Mouse (Mus musculus) hindlimb bud, embryonic 11.5 days (tissue): Measurements from ENCODE around the gene Heatr1.
"Not testable (repeated sequence)": the region's sequence is repeated elsewhere in the genome, so short reads cannot be mapped to it uniquely, and the experiment has no call there.

Experiments used
- DNase-seq: peaks from one replicate; pipeline ENCODE4 v3.0.0-alpha.2; 2012; ENCODE audit warnings: low read depth, low spot score; ENCODE audit errors: extremely low spot score

The Heatr1 gene

DNA sequence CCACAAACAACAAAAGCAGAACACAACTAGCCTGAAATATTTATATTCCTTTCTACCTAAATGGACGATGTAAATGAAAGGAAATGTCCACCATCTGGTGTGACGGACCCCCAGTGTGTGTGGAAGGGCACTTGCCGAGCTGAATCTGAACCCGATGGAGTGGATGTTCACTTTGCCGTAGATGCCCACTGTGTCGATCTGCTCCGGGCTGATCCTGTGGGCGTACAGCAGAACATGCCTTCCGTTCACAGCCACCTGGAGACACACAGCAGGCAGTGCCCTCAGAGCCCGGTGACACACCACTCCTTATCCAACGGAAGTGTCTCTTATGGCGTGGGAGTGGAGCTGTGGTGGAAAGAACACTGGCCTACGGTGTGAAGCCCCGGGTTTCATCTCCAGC lies 58.3 kb downstream of the Heatr1 start:
- DNase-seq: no peak

GRCm38 (mm10) chr13:12454686-12455390 lies 60.0 kb downstream of the Heatr1 start:
- no peak for DNase-seq

DNA sequence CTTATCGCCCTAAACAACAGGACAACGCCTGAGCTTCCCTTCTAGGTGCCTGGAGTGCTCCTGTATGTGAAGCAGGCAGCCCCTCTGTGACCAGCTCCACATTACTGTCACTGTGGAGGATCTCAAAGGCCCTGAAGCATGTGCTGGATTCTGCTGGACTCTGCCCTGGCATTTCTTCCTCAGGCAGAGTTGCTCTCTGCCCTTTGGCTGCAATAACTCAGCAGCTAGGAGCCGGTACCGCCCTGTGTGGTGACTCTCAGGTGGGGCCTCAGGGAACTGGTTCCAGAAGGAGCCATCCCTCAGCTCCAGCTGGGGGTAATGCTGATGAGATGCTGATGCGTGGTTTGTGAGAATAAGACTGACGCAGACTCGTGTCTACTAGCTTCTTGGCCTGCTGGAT lies 61.9 kb downstream of the Heatr1 start:
- DNase-seq: no peak

- DNase-seq: no peak
These were observed 65.6 kb downstream of the Heatr1 start for GRCm38 (mm10) chr13:12460443-12460842.

DNA sequence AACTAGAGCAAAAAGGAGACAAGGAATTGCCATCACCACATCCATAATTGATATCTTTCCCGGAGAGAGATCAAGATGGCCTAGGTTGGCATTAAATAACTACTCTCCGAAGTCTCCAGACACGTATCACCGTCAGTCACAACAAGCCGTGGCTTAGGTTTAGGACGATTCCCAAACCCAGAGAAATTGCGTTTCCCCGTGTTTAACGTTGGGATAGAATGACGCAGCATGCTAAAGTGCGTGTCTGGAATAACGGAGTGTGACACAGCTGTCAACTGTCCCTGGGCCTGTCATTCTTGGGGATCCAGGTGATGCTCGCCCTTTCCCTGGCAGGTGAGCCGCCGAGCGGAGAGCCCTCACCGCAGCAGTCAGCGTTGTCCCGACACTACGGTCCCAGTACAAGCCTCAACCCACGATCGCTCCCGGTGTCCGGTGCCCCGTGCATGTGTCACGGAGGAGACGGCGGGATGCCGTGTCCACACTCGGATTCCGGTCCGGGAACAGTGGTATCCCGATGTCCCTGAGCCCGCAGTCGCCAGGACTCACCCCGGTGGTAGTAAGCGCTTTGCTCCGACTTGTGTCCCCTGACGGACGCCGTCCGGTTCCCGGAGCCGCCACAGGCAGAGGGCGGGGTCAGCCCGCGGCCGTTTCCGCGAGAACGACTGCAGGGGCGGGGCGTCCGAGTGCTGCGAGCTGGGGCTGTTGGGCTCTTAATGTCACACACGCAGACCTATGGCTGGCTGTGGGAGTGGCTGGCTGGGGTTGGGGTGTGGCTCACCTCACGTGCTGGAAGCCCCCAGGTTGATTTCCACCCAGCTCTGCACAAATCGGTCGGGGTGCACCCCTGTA lies 66.3 kb downstream of the Heatr1 start:
- no peak for DNase-seq

DNA sequence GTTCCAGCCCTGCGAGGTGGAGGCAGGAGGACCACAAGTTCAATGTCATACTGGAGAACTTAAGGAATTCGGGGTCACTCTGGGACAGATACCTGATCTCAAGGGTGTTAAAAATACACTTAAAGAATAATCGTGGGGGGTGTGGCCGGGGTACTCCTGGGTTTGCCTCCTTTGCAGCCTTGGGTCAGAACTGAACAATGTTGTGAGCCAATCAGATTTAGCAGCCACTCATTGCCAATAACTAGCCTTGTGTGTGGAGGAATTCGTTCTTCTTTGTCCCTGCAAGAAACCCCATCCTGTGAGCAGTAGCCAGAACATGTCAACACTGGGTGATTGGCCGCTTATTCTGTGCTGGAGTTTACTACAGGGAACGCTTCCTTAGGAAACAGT lies 66.9 kb downstream of the Heatr1 start:
- no peak for DNase-seq

DNA sequence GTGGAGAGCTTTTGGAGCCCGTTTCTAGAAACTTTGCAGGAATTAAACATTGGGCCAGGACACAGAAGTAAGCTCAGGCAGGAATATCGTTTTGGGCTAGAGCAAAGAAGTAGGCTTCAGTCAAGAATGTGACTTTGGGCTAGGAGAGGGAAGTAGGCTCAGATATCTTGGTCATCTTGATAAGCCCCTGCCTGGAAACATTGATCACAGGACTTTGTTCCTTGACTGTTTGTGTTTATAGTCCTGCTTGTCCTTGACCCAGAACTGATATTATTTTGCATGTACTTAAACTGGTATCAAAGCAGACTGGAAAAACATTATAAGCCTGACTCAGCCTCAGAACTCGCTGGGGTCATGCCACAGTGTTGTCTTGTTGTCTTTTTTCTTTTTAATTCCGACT lies 67.8 kb downstream of the Heatr1 start:
- no peak for DNase-seq

DNA sequence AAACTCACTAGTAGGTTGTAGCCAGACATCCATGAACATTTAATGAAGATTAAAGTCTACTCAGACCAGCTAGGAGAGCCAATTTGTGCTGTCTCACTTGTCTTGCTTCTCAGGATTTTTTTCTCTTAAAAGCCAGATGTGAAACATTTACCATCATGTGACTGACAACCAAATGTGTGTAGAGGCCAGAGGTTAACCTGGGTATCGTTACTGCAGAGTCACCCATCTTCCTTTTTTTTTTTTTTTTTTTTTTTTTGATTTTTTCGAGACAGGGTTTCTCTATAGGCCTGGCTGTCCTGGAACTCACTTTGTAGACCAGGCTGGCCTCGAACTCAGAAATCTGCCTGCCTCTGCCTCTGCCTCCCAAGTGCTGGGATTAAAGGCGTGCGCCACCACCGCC lies 69.3 kb downstream of the Heatr1 start:
- not testable (repeated sequence) for DNase-seq

DNA sequence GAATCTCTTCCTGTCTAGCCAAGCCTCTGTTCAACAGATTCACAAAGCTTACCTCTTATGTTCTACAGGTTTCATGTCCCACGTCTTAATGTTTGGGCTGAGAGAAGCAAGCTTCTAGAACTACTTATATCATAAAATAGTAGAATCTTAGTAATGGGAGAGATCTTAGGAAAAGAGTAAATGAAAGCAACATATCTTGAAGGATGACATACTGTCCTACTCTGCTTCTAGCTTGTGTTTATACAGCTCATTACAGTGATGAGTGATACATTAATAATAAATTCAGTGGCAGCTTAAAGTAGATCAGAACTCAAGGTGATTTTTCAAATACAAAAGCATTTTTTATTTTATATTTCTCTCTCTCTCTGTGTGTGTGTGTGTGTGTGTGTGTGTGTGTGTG lies 70.0 kb downstream of the Heatr1 start, which contains the start of gene Lgals8:
TSS of gene Lgals8 (minus strand) at position 101 of the 400 bp plus-strand sequence.
- no peak for DNase-seq

DNA sequence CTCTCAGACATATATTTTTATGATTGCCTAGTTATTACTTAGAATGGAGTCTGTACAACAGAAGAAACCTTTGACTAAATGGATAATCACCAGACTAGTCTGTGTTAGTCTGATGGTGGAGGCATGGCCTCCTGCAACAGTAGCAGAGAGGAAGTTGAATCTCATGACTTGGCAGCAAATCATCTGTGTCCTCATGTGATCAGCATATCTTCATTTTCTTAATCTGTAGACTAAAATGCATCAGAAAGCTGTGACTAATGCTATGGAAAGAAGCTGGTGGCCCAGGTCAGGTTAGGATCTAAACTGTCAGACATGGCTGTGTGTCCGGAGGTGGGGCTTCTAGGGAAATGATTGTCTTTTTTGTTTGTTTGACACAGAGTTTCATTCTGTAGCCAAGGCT lies 73.7 kb downstream of the Heatr1 start:
- no peak for DNase-seq

DNA sequence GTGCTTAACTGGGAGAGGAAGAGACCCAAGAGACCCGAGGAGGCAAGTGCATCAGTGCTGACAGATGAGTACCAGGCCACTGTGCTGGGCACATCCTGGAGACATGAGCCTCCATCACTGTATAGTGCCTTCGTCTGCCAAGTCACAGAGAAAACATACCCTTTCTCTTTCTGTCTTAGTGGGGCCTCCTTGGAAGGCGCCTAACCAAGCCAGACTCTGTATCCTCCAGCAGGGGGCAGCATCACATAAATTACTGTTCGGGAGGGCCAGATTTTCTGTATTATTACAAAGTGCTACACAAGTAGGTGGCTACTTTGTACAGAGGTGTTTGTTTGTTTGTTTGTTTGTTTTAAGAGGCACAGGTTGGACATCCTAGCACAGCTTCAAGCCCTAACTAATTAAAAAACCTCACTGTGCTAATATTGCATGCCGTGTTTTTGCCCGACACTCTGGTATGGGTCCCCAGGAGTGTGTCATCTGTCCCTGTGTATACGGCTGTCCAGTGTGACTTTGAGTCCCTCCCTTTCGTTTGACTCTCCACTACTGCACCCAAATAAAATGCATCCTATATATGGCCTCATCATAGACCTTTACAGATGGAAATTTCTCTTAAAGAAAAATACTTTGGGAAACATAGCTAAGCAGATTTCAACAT lies 79.0 kb downstream of the Heatr1 start:
- no peak for DNase-seq

DNA sequence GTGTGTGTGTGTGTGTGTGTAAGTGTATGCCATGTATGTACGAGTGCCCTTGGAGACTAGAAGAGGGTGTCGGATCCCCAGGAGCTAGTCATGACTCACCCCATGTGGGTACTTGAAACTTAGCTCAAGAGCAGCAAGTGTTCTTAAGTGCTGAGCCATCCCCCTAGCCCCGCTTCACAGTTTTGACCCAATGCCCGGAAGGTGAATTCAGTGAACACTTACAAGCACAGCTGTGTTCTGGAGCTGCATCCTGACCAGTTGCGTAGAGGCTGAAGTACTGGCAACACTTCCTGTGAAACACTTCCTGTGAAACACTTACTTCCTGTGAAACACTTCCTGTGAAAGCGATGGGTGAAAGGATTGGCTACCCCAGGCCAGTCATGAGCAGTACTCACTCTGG lies 80.4 kb downstream of the Heatr1 start:
- DNase-seq: no peak

- DNase-seq: no peak
These were observed 82.1 kb downstream of the Heatr1 start for GRCm38 (mm10) chr13:12476886-12477285.

- no peak for DNase-seq
These were observed 83.5 kb downstream of the Heatr1 start for GRCm38 (mm10) chr13:12478301-12478700.

- DNase-seq: no peak
These were observed 85.0 kb downstream of the Heatr1 start for GRCm38 (mm10) chr13:12479802-12480201.

DNA sequence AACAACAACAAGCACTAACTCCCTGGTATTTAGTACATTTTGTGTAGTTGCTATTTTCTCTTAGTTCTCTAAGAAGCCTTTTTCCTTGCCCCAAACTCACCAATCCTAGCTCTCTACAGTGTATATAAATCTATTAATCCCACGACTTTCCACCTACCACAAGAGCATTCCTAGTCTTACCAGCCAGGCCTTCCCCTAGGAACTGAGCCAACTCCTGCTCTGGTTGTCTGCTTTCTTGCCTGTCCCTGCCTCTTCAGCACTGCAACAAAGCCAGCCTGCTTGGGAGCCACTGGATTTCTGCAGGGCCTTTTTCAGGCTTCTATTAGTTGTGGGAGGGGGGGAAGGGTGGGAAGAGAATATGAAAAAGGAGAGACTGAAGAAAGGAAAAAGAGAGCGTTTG lies 90.4 kb downstream of the Heatr1 start:
- DNase-seq: no peak

DNA sequence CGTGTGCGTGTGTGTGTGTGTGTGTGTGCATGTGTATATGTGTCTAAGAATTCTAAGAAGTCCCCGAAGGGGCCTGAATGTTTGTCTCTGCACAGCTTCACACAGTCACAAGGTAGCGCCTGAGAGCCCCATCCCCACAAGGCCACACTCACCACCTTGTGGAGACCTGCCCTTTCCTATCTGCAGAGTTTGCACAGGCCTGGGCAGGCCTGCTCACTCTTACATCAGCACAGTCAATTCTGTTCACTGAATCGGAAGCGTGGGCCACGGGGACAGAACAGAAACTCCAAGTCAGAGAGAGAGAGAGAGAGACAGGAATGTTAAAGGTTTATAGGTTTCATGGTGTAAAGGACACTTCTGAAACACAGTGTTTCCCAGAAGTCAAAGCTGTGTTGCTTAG lies 90.8 kb downstream of the Heatr1 start:
- DNase-seq: no peak
